Mouse (Mus musculus) cortical plate, adult 2 months (tissue): Measurements from ENCODE around the gene Prkcq.

Source experiments
- CTCF ChIP-seq: fragments of 200-500 bp; IDR thresholded peaks from 2 replicates; pipeline ENCODE4 v1.5.1; 2011; ENCODE audit warnings: mild to moderate bottlenecking, control low read depth, low read length; ENCODE audit not compliant: insufficient read depth; ENCODE audit errors: extremely low read depth
- POLR2A ChIP-seq: fragments of 200-500 bp; IDR thresholded peaks from 2 replicates; pipeline ENCODE4 v1.6.1; 2011; ENCODE audit warnings: mild to moderate bottlenecking, low read length, control low read depth; ENCODE audit not compliant: insufficient read depth; ENCODE audit errors: extremely low read depth

- no peak for TF ChIP-seq CTCF
- TF ChIP-seq POLR2A, result no peak
These were observed 54.6 kb downstream of the Prkcq start for GRCm38 (mm10) chr2:11226555-11226954.
